Mouse (Mus musculus) embryonic fibroblast, embryonic 13.5 days (primary cell): Measurements from ENCODE around the gene Vps4b. TPM values are rescaled to one million over a fixed set of nuclear protein-coding genes. Genes with fewer than 3 reads are reported as not detected.
"Not testable (repeated sequence)": the region's sequence is repeated elsewhere in the genome, so short reads cannot be mapped to it uniquely, and the experiment has no call there.

Experiments
- H3K27ac ChIP-seq: 2 replicates; pipeline ENCODE4 v1.5.1; 2012; ENCODE audit warnings: low read length, control low read depth, inconsistent platforms; ENCODE audit not compliant: insufficient read depth
- H3K4me1 ChIP-seq: 2 replicates; pipeline ENCODE4 v1.6.1; 2011; ENCODE audit warnings: low read length; ENCODE audit not compliant: control insufficient read depth, insufficient read depth
- H3K4me3 ChIP-seq: 2 replicates; pipeline ENCODE4 v1.5.1; 2011; ENCODE audit warnings: mild to moderate bottlenecking, control low read depth, low read length; ENCODE audit not compliant: insufficient read depth
- CTCF ChIP-seq: IDR thresholded peaks from 2 replicates; pipeline ENCODE4 v1.5.1; 2011; ENCODE audit warnings: mild to moderate bottlenecking, control low read depth, low read length, moderate library complexity, borderline replicate concordance; ENCODE audit not compliant: insufficient read depth
- POLR2A ChIP-seq: IDR thresholded peaks from 2 replicates; pipeline ENCODE4 v1.6.1; 2011; ENCODE audit warnings: low read depth, mild to moderate bottlenecking, control low read depth, low read length, moderate library complexity
- polyA plus RNA-seq: library from polyadenylated mRNA; stranded (reverse); fragments of >200 nt; gene quantifications from 2 replicates; pipeline ENCODE4 v1.2.4, GENCODE M21; 2011; ENCODE audit warnings: low read depth; ENCODE audit not compliant: missing spikeins, insufficient read length

Vps4b gene
- polyA plus RNA-seq, 1 experiment = 91.3 TPM

DNA sequence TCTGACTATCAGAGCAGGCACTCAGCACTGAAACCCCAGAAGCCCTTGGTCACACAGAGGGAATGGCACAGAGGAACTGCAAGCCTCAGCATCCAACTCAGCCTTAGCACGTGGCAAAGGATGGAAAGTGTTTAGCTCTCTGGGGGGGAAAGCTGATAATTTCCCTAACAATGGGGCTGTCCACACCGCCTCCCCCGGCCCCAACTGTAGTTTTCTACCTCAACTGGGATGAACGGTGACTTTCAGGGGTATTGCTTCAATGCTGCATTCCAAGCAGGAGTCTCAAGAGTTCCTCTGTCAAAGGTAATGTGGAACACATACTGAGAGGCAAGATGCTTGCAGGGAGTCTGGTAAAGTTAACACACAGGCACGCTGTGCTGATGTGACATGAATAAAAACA lies 74.5 kb downstream of the Vps4b start:
- TF ChIP-seq POLR2A (no peak), CTCF (no peak)
- Histone ChIP-seq H3K4me3 (no peak overlapping the region), H3K27ac (no peak overlapping the region), H3K4me1 (peaks cover 12% of the 10 kb centered on the region)

GRCm38 (mm10) chr1:106717736-106718135 lies 78.8 kb downstream of the Vps4b start:
- H3K4me3 ChIP-seq, H3K27ac ChIP-seq: not testable (repeated sequence)
- peaks cover 12% of the 10 kb centered on the region for H3K4me1 ChIP-seq

DNA sequence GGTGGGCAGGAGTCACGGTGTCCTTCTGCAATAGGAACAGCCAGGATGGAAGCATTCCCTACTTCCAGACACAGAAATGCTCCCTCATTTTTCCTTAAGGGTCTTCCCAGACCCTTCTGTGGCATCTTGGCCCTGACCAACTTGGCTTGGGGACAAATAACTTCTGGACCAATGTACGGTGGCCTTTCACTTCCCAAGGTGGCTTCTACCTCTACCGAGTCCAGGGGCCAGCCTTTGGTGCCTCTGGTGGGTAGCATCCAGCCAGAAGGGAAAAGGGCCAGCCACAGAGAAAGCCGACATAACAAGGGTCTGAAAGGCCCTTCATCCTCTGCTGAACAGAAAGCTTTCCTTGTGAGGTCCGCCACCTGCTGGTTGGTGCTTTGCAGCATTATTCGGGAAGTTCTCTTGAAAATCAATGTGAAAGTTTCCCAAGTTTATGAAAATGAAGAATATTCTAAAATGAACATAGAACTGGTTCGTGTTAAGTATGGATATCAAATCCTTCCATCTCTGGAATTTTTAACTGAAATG lies 79.4 kb downstream of the Vps4b start:
- H3K4me3 ChIP-seq = no peak overlapping the region
- no peak overlapping the region for H3K27ac ChIP-seq
- TF ChIP-seq POLR2A = no peak
- peak; percentile 64; the same call in 1 of the 2 replicates for TF ChIP-seq CTCF
- peaks cover 12% of the 10 kb centered on the region for H3K4me1 ChIP-seq

DNA sequence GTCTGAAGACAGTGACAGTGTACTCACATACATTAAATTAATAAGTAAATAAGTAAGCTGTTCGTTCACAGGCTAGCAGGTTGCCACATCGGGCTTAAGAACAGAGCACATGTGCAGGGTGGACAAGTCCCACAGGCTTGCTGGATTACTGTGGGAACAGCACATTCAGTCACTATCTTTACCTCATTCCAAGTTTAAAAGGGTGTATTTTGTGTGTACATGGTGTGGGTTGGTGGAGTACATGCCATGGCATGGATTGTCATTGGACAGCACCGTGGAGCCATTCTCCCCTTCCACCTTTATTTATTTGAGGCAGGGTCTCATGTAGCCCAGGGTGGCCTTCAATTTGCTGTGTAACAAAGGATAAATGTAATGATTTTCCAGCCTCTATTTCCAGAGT lies 80.4 kb downstream of the Vps4b start:
- H3K4me1 ChIP-seq = peaks cover 15% of the 10 kb centered on the region
- no peak overlapping the region for H3K4me3 ChIP-seq
- no peak overlapping the region for H3K27ac ChIP-seq
- TF ChIP-seq CTCF (no peak), POLR2A (no peak)

DNA sequence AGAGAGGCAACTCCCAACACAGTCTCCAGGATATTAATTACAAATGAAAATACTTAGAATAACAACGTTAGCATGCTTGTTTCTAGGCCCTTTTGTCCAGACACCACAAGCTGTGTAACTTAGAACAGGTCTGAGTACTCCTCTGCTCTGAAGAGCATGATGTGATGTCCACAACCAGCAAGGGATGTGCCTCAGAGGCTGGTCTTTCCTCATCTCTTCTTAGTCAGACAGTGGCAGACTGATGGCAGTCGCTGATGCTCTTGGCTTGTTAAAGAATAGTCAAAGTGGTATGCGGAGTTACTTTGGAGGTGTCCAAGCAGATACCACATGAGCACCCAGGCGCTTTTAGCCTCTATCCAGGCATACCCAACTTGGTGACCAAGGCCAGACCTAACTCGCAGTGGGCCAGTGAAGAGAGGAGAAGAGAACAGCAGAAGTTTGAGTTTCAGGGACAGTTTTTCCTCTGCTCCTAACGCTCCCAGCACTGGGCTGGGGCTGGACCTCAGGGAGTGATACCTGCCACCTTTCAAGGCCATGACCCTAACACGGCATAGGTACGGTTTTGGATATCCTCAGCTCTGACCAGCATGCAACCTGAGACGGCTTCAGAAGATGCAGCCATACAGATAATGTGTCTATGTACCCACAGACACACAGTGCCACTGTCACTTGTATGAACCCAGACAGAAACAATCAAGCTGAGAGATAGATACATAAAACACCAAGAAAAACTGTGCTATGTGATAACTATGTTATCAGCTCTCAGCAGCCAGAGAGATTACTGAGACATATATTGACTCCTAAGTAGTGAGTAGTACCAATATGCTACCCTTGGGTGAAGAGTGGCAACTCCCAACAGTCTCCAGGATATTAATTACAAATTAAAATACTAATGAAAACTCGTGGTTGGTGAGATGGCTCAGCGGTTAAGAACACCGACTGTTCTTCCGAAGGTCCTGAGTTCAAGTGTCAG lies 81.1 kb downstream of the Vps4b start:
- H3K4me1 ChIP-seq = peaks cover 15% of the 10 kb centered on the region
- H3K4me3 ChIP-seq = no peak overlapping the region
- H3K27ac ChIP-seq = no peak overlapping the region
- TF ChIP-seq CTCF = no peak
- TF ChIP-seq POLR2A = no peak

- TF ChIP-seq POLR2A (no peak), CTCF (no peak)
- peaks cover 15% of the 10 kb centered on the region for H3K4me1 ChIP-seq
- H3K4me3 ChIP-seq = peak overlapping the region; percentile 32
- H3K27ac ChIP-seq = 0 out of 2 replicates have a peak overlapping the region, but pooled peaks have one; percentile 9
Measured at GRCm38 (mm10) chr1:106714530-106714981, 82.0 kb downstream of the Vps4b start.

Other genes with a start within 250 kb of the Vps4b start
- 5.3 and 6.5 TPM in 2 replicates for gene Bcl2, start 82.5 kb downstream of the Vps4b start, polyA plus RNA-seq
- 31.6 and 38.1 TPM in 2 replicates for gene Kdsr, start 37.0 kb downstream of the Vps4b start, polyA plus RNA-seq
- not detected in 2 replicates for gene Serpinb5, start 64.4 kb upstream of the Vps4b start, polyA plus RNA-seq
- gene Serpinb12, start 137.7 kb upstream of the Vps4b start, polyA plus RNA-seq = not detected in 2 replicates
- not detected in 2 replicates for gene Serpinb13, start 184.3 kb upstream of the Vps4b start, polyA plus RNA-seq